Mouse (Mus musculus) telencephalon, adult 2 months (tissue): ENCODE data around the gene Bace2.
A peak's percentile ranks its signal among the peaks of the same experiment; 100 is the strongest.

Experiments used
- DNase-seq: peaks from one replicate; pipeline ENCODE4 v3.0.0-alpha.2; 2011; ENCODE audit warnings: low read depth, low spot score

The Bace2 gene

GRCm38 (mm10) chr16:97356499-97357187 lies at the start of gene Bace2:
Gene Bace2, plus strand, starts transcription at chr16:97356742.
- no peak for DNase-seq

- DNase-seq: no peak
These were observed 48.9 kb upstream of the Bace2 start for GRCm38 (mm10) chr16:97307594-97307993.

GRCm38 (mm10) chr16:97309796-97310569 lies 46.6 kb upstream of the Bace2 start:
- DNase-seq: no peak

GRCm38 (mm10) chr16:97310570-97310846 lies 46.0 kb upstream of the Bace2 start:
- no peak for DNase-seq

- DNase-seq: peak; percentile 39
These were observed 43.4 kb upstream of the Bace2 start for GRCm38 (mm10) chr16:97312960-97313686.

- no peak for DNase-seq
These were observed 35.0 kb upstream of the Bace2 start for GRCm38 (mm10) chr16:97321576-97321975.

GRCm38 (mm10) chr16:97322604-97323003 lies 33.9 kb upstream of the Bace2 start:
- peak; percentile 65 for DNase-seq

GRCm38 (mm10) chr16:97325975-97326374 lies 30.6 kb upstream of the Bace2 start:
- peak; percentile 76 for DNase-seq

- no peak for DNase-seq
These were observed 27.9 kb upstream of the Bace2 start for GRCm38 (mm10) chr16:97328602-97329001.

GRCm38 (mm10) chr16:97353013-97353412 lies 3.5 kb upstream of the Bace2 start:
- DNase-seq: no peak

- no peak for DNase-seq
These were observed 1.9 kb upstream of the Bace2 start for GRCm38 (mm10) chr16:97354632-97355031.

- peak; percentile 45 for DNase-seq
These were observed 763 bp downstream of the Bace2 start for GRCm38 (mm10) chr16:97357188-97357821.

- no peak for DNase-seq
These were observed 5.8 kb downstream of the Bace2 start for GRCm38 (mm10) chr16:97362231-97362888.

- DNase-seq: no peak
These were observed 9.6 kb downstream of the Bace2 start for GRCm38 (mm10) chr16:97366141-97366540.

GRCm38 (mm10) chr16:97370258-97370657 lies 13.7 kb downstream of the Bace2 start:
- no peak for DNase-seq

- DNase-seq: no peak
These were observed 31.4 kb downstream of the Bace2 start for GRCm38 (mm10) chr16:97387955-97388354.

GRCm38 (mm10) chr16:97391289-97391688 lies 34.7 kb downstream of the Bace2 start:
- no peak for DNase-seq

- no peak for DNase-seq
These were observed 35.3 kb downstream of the Bace2 start for GRCm38 (mm10) chr16:97391701-97392384.

- DNase-seq: peak; percentile 76
These were observed 39.9 kb downstream of the Bace2 start for GRCm38 (mm10) chr16:97396436-97396835.

GRCm38 (mm10) chr16:97397945-97398531 lies 41.5 kb downstream of the Bace2 start:
- DNase-seq: no peak

GRCm38 (mm10) chr16:97399991-97400390 lies 43.4 kb downstream of the Bace2 start:
- DNase-seq: no peak
